Mouse (Mus musculus) thymus, postnatal 4 days (tissue): ENCODE measurements at regions not wholly inside any gene's neighbourhood (a gene's known extent, or its start where the extent isn't known, plus 50 kb on each side); places are given as distances from the start of the nearest gene placed in this dataset.

Experiments used
- DNase-seq: peaks from one replicate; pipeline ENCODE4 v3.0.0; 2021

GRCm38 (mm10) chr13:101276766-101277165 is 443.5 kb upstream of the Slc30a5 start:
- DNase-seq = no peak

GRCm38 (mm10) chr13:101274470-101275141 is 441.4 kb upstream of the Slc30a5 start:
- no peak for DNase-seq

GRCm38 (mm10) chr13:101273321-101273720 is 440.1 kb upstream of the Slc30a5 start:
- no peak for DNase-seq

GRCm38 (mm10) chr13:101253698-101254468 is 420.7 kb upstream of the Slc30a5 start:
- no peak for DNase-seq

- DNase-seq = no peak
These were observed 416.1 kb upstream of the Slc30a5 start for GRCm38 (mm10) chr13:101249369-101249768.

- no peak for DNase-seq
These were observed 411.1 kb upstream of the Slc30a5 start for GRCm38 (mm10) chr13:101244326-101244725.

- DNase-seq = no peak
These were observed 405.6 kb upstream of the Slc30a5 start for GRCm38 (mm10) chr13:101238860-101239259.

- DNase-seq = no peak
These were observed 403.8 kb upstream of the Slc30a5 start for GRCm38 (mm10) chr13:101237035-101237434.

- no peak for DNase-seq
These were observed 402.6 kb upstream of the Slc30a5 start for GRCm38 (mm10) chr13:101235846-101236245.

GRCm38 (mm10) chr13:101235110-101235509 is 401.9 kb upstream of the Slc30a5 start:
- DNase-seq = no peak

- no peak for DNase-seq
These were observed 401.3 kb upstream of the Slc30a5 start for GRCm38 (mm10) chr13:101234550-101234949.

GRCm38 (mm10) chr13:101233843-101234281 is 400.6 kb upstream of the Slc30a5 start:
- no peak for DNase-seq

GRCm38 (mm10) chr13:101233181-101233842 is 400.1 kb upstream of the Slc30a5 start:
- no peak for DNase-seq

- DNase-seq = no peak
These were observed 396.6 kb upstream of the Slc30a5 start for GRCm38 (mm10) chr13:101229861-101230260.

- DNase-seq = no peak
These were observed 392.1 kb upstream of the Slc30a5 start for GRCm38 (mm10) chr13:101225366-101225765.

- DNase-seq = no peak
These were observed 388.3 kb upstream of the Slc30a5 start for GRCm38 (mm10) chr13:101221331-101222043.

GRCm38 (mm10) chr13:101219568-101219967 is 386.3 kb upstream of the Slc30a5 start:
- no peak for DNase-seq

GRCm38 (mm10) chr13:101216897-101217480 is 383.8 kb upstream of the Slc30a5 start:
- no peak for DNase-seq

- no peak for DNase-seq
These were observed 383.2 kb upstream of the Slc30a5 start for GRCm38 (mm10) chr13:101216421-101216820.

GRCm38 (mm10) chr13:101215792-101216221 is 382.6 kb upstream of the Slc30a5 start:
- no peak for DNase-seq

- DNase-seq = no peak
These were observed 382.0 kb upstream of the Slc30a5 start for GRCm38 (mm10) chr13:101215131-101215641.

GRCm38 (mm10) chr13:101214094-101214493 is 380.9 kb upstream of the Slc30a5 start:
- DNase-seq = no peak
